Mouse (Mus musculus): ENCODE measurements at regions not wholly inside any gene's neighbourhood (a gene's known extent, or its start where the extent isn't known, plus 50 kb on each side); places are given as distances from the start of the nearest gene placed in this dataset.
"Not testable (repeated sequence)": the region's sequence is repeated elsewhere in the genome, so short reads cannot be mapped to it uniquely, and the experiment has no call there.

GRCm38 (mm10) chr12:114009391-114009790, 465.7 kb downstream of the Adam6a start:
- TF ChIP-seq POLR2A (IDR thresholded peaks at IDR 0.05; ENCODE audit: borderline replicate concordance, low read depth, low read length) (no peak), CTCF (IDR thresholded peaks at IDR 0.05; ENCODE audit: low read depth, low read length) (no peak)
- Histone ChIP-seq H3K4me3 (ENCODE audit: insufficient read depth, low read length) (no peak overlapping the region), H3K4me1 (ENCODE audit: control insufficient read depth, insufficient read depth, low read length) (no peaks in the 10 kb centered on the region), H3K27ac (ENCODE audit: insufficient read depth, low read depth, low read length) (no peak overlapping the region)

- not testable (repeated sequence) for H3K4me3 ChIP-seq (ENCODE audit: insufficient read depth, low read length); H3K4me1 ChIP-seq (ENCODE audit: control insufficient read depth, insufficient read depth, low read length); H3K27ac ChIP-seq (ENCODE audit: insufficient read depth, low read depth, low read length)
Measured at GRCm38 (mm10) chr12:114012860-114013259, 469.2 kb downstream of the Adam6a start.

- not testable (repeated sequence) for H3K27ac ChIP-seq (ENCODE audit: insufficient read depth, low read depth, low read length); H3K4me3 ChIP-seq (ENCODE audit: insufficient read depth, low read length); H3K4me1 ChIP-seq (ENCODE audit: control insufficient read depth, insufficient read depth, low read length)
Measured at GRCm38 (mm10) chr12:114037011-114037410, 493.3 kb downstream of the Adam6a start.

- H3K27ac ChIP-seq (ENCODE audit: insufficient read depth, low read depth, low read length); H3K4me1 ChIP-seq (ENCODE audit: control insufficient read depth, insufficient read depth, low read length); H3K4me3 ChIP-seq (ENCODE audit: insufficient read depth, low read length): not testable (repeated sequence)
Measured at GRCm38 (mm10) chr12:114047991-114048390, 504.3 kb downstream of the Adam6a start.

GRCm38 (mm10) chr12:114053341-114053740, 509.6 kb downstream of the Adam6a start:
- TF ChIP-seq POLR2A (IDR thresholded peaks at IDR 0.05; ENCODE audit: borderline replicate concordance, low read depth, low read length), result no peak
- no peak for TF ChIP-seq CTCF (IDR thresholded peaks at IDR 0.05; ENCODE audit: low read depth, low read length)
- Histone ChIP-seq H3K4me1 (ENCODE audit: control insufficient read depth, insufficient read depth, low read length) (no peaks in the 10 kb centered on the region), H3K4me3 (ENCODE audit: insufficient read depth, low read length) (no peak overlapping the region), H3K27ac (ENCODE audit: insufficient read depth, low read depth, low read length) (no peak overlapping the region)

- H3K27ac ChIP-seq (ENCODE audit: insufficient read depth, low read depth, low read length), result no peak overlapping the region
- H3K4me3 ChIP-seq (ENCODE audit: insufficient read depth, low read length), result no peak overlapping the region
- no peaks in the 10 kb centered on the region for H3K4me1 ChIP-seq (ENCODE audit: control insufficient read depth, insufficient read depth, low read length)
- TF ChIP-seq CTCF (IDR thresholded peaks at IDR 0.05; ENCODE audit: low read depth, low read length) (no peak), POLR2A (IDR thresholded peaks at IDR 0.05; ENCODE audit: borderline replicate concordance, low read depth, low read length) (no peak)
Measured at GRCm38 (mm10) chr12:114059615-114060014, 515.9 kb downstream of the Adam6a start.

GRCm38 (mm10) chr12:114067166-114067565, 523.5 kb downstream of the Adam6a start:
- no peaks in the 10 kb centered on the region for H3K4me1 ChIP-seq (ENCODE audit: control insufficient read depth, insufficient read depth, low read length)
- H3K4me3 ChIP-seq (ENCODE audit: insufficient read depth, low read length), result no peak overlapping the region
- H3K27ac ChIP-seq (ENCODE audit: insufficient read depth, low read depth, low read length), result no peak overlapping the region
- no peak for TF ChIP-seq POLR2A (IDR thresholded peaks at IDR 0.05; ENCODE audit: borderline replicate concordance, low read depth, low read length)
- no peak for TF ChIP-seq CTCF (IDR thresholded peaks at IDR 0.05; ENCODE audit: low read depth, low read length)

GRCm38 (mm10) chr12:114108731-114109130, 565.0 kb downstream of the Adam6a start:
- not testable (repeated sequence) for H3K4me1 ChIP-seq (ENCODE audit: control insufficient read depth, insufficient read depth, low read length); H3K27ac ChIP-seq (ENCODE audit: insufficient read depth, low read depth, low read length); H3K4me3 ChIP-seq (ENCODE audit: insufficient read depth, low read length)

- no peak overlapping the region for H3K27ac ChIP-seq (ENCODE audit: insufficient read depth, low read depth, low read length)
- no peaks in the 10 kb centered on the region for H3K4me1 ChIP-seq (ENCODE audit: control insufficient read depth, insufficient read depth, low read length)
- no peak overlapping the region for H3K4me3 ChIP-seq (ENCODE audit: insufficient read depth, low read length)
- TF ChIP-seq CTCF (IDR thresholded peaks at IDR 0.05; ENCODE audit: low read depth, low read length), result no peak
- TF ChIP-seq POLR2A (IDR thresholded peaks at IDR 0.05; ENCODE audit: borderline replicate concordance, low read depth, low read length), result no peak
Measured at GRCm38 (mm10) chr12:114134897-114135296, 591.2 kb downstream of the Adam6a start.

GRCm38 (mm10) chr12:114148779-114149178, 605.1 kb downstream of the Adam6a start:
- Histone ChIP-seq H3K27ac (ENCODE audit: insufficient read depth, low read depth, low read length) (no peak overlapping the region), H3K4me3 (ENCODE audit: insufficient read depth, low read length) (no peak overlapping the region), H3K4me1 (ENCODE audit: control insufficient read depth, insufficient read depth, low read length) (no peaks in the 10 kb centered on the region)
- no peak for TF ChIP-seq POLR2A (IDR thresholded peaks at IDR 0.05; ENCODE audit: borderline replicate concordance, low read depth, low read length)
- TF ChIP-seq CTCF (IDR thresholded peaks at IDR 0.05; ENCODE audit: low read depth, low read length), result no peak

GRCm38 (mm10) chr12:114172305-114172704, 628.6 kb downstream of the Adam6a start:
- Histone ChIP-seq H3K4me1 (ENCODE audit: control insufficient read depth, insufficient read depth, low read length) (no peaks in the 10 kb centered on the region), H3K27ac (ENCODE audit: insufficient read depth, low read depth, low read length) (no peak overlapping the region), H3K4me3 (ENCODE audit: insufficient read depth, low read length) (no peak overlapping the region)
- no peak for TF ChIP-seq POLR2A (IDR thresholded peaks at IDR 0.05; ENCODE audit: borderline replicate concordance, low read depth, low read length)
- no peak for TF ChIP-seq CTCF (IDR thresholded peaks at IDR 0.05; ENCODE audit: low read depth, low read length)

Data from bone marrow macrophage, adult 2 months (primary cell).